28 mouse cellular contexts compared by ENCODE assay signal in the genomic region with DNA sequence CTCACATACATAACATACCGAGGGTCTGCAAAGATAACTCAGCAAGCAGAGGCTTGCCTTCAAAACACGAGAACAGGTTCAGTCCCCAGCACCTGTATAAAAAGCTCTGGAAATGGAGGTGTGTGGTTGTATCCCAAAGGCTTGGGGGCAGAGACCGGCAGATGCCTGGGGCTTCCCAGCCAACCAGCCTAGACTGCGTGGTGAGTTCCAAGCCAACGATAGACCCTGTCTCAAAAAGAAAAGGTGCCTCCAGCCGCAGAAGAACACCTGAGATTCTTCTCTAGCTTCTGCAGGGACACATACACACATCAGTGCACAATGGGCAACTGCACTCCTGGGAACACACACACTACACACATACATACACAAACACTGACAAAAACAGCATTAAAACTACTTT.
"Had no signal": no experiment of that assay in that cellular context is flagged by ENCODE, and none has a peak within 500 bp of the region (broad histone marks: within the 10 kb centered on the region; RNA-seq: fewer than 3 reads in every experiment).

No protein-coding gene starts in this region.

- H3K27me3 ChIP-seq: heart, embryonic 12.5 days; heart, embryonic 13.5 days; heart, embryonic 15.5 days; hindbrain, embryonic 12.5 days; hindbrain, embryonic 13.5 days; hindbrain, embryonic 15.5 days; intestine, embryonic 15.5 days; kidney, embryonic 15.5 days had no signal

- H3K9me3 ChIP-seq: heart, embryonic 15.5 days; hindbrain, embryonic 15.5 days; intestine, embryonic 15.5 days; kidney, embryonic 15.5 days had no signal

- H3K27ac ChIP-seq: heart, embryonic 13.5 days; heart, embryonic 15.5 days; hindbrain, embryonic 10.5 days; hindbrain, embryonic 12.5 days; hindbrain, embryonic 13.5 days; hindbrain, embryonic 14.5 days; hindbrain, embryonic 15.5 days; hindbrain, postnatal 0 days; intestine, embryonic 15.5 days; kidney, embryonic 15.5 days; kidney, postnatal 0 days; layer of hippocampus, adult 2 months; left cerebral cortex, adult 2 months had no signal

- H3K36me3 ChIP-seq: heart, embryonic 12.5 days; heart, embryonic 13.5 days; heart, embryonic 15.5 days; hindbrain, embryonic 10.5 days; hindbrain, embryonic 12.5 days; hindbrain, embryonic 13.5 days; hindbrain, embryonic 15.5 days; intestine, embryonic 15.5 days; kidney, embryonic 15.5 days had no signal

- H3K4me3 ChIP-seq: heart, embryonic 12.5 days; heart, embryonic 13.5 days; heart, embryonic 15.5 days; hindbrain, embryonic 10.5 days; hindbrain, embryonic 12.5 days; hindbrain, embryonic 13.5 days; hindbrain, embryonic 15.5 days; intestine, embryonic 15.5 days; kidney, embryonic 15.5 days; layer of hippocampus, adult 2 months; left cerebral cortex, adult 2 months had no signal

- H3K4me1 ChIP-seq: heart, embryonic 12.5 days; heart, embryonic 13.5 days; heart, embryonic 15.5 days; hindbrain, embryonic 10.5 days; hindbrain, embryonic 12.5 days; hindbrain, embryonic 13.5 days; hindbrain, embryonic 15.5 days; intestine, embryonic 15.5 days; kidney, embryonic 15.5 days had no signal

- DNase-seq: heart, postnatal 14 days; heart, postnatal 4 days; kidney, adult 11 months; kidney, adult 18-20 months; kidney, adult 2 months; kidney, adult 8-10 months; kidney, adult 9 months; kidney, postnatal 10 days; kidney, postnatal 14 days; kidney, postnatal 25 days; kidney, postnatal 36 days; kidney, postnatal 4 days; layer of hippocampus, adult 9-11 months; layer of hippocampus, postnatal 36 days had no signal
